Mouse (Mus musculus): Measurements from ENCODE around the gene Lrrc14b. TPM values are rescaled to one million over a fixed set of nuclear protein-coding genes. Genes with fewer than 3 reads are reported as not detected.
A peak's percentile ranks its signal among the peaks of the same experiment; 100 is the strongest.

Gene Lrrc14b
- polyA plus RNA-seq, 1 experiment from 2014 or later = not detected

- Histone ChIP-seq H3K27ac (replicated peaks; ENCODE audit: low read depth, low read length) (no peak overlapping the region), H3K9ac (ENCODE audit: low read length) (no peak overlapping the region), H3K36me3 (ENCODE audit: control insufficient read depth, insufficient read depth, low read length) (peaks cover 6% of the 10 kb centered on the region), H3K27me3 (ENCODE audit: control insufficient read depth, insufficient read depth, low read length) (no peaks in the 10 kb centered on the region), H3K4me2 (ENCODE audit: low read depth, severe bottlenecking) (no peak overlapping the region), H3K9me3 (ENCODE audit: control insufficient read depth, low read length) (no peaks in the 10 kb centered on the region), H3K4me3 (ENCODE audit: low read depth, low read length) (no peak overlapping the region), H3K4me1 (ENCODE audit: control insufficient read depth, insufficient read depth, low read length) (no peaks in the 10 kb centered on the region)
- DNase-seq (ENCODE audit: low spot score) = no peak
- WGBS = 85% methylated on average over 2 of the region's 2 CpGs
- no peak for ATAC-seq (ENCODE audit: insufficient number of reproducible peaks, low FRiP score, low TSS enrichment, low read depth)
These were observed 1.6 kb downstream of the Lrrc14b start for GRCm38 (mm10) chr13:74362218-74362617.

- H3K9me3 ChIP-seq (ENCODE audit: control insufficient read depth, low read length) = no peaks in the 10 kb centered on the region
- H3K4me1 ChIP-seq (ENCODE audit: control insufficient read depth, insufficient read depth, low read length) = no peaks in the 10 kb centered on the region
- H3K4me3 ChIP-seq (ENCODE audit: low read depth, low read length) = no peak overlapping the region
- H3K27me3 ChIP-seq (ENCODE audit: control insufficient read depth, insufficient read depth, low read length) = no peaks in the 10 kb centered on the region
- H3K9ac ChIP-seq (ENCODE audit: low read length) = no peak overlapping the region
- H3K36me3 ChIP-seq (ENCODE audit: control insufficient read depth, insufficient read depth, low read length) = peaks cover 8% of the 10 kb centered on the region
- no peak for DNase-seq (ENCODE audit: low spot score)
- WGBS = 94% methylated on average over 13 of the region's 13 CpGs
- no peak overlapping the region for H3K4me2 ChIP-seq (ENCODE audit: low read depth, severe bottlenecking)
- no peak for ATAC-seq (ENCODE audit: insufficient number of reproducible peaks, low FRiP score, low TSS enrichment, low read depth)
- no peak overlapping the region for H3K27ac ChIP-seq (replicated peaks; ENCODE audit: low read depth, low read length)
These were observed 7.3 kb downstream of the Lrrc14b start for GRCm38 (mm10) chr13:74356491-74356890.

DNA sequence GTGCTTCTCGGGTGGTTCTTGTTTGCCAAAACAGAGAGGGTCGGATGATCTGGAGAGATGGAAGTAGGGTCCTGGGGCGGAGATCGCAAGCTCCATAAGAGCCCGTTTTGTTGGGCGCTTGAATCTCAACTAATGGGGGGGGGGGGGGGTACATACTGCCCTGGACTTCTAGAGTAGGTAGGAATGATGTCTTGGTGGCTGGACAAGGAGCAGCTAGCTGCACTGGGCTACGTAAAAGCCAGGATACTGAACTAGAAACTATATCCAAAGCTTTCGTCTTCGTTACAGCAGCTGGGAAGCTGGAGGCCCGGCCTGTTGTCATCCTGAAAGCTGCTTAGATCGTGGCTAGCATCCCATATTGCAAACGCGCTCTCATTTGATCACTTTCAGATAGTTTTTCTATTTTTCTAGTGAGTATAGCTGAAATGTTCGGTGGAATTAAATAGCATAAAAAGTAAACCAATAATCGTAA is 13.3 kb downstream of the Lrrc14b start:
- Histone ChIP-seq H3K4me3 (ENCODE audit: low read depth, low read length) (peak overlapping the region; percentile 54), H3K27me3 (ENCODE audit: control insufficient read depth, insufficient read depth, low read length) (no peaks in the 10 kb centered on the region), H3K36me3 (ENCODE audit: control insufficient read depth, insufficient read depth, low read length) (0 out of 2 replicates have a peak, but pooled peaks cover 2% of the 10 kb centered on the region), H3K27ac (replicated peaks; ENCODE audit: low read depth, low read length) (no peak overlapping the region), H3K4me2 (ENCODE audit: low read depth, severe bottlenecking) (peak overlapping the region; percentile 74), H3K9ac (ENCODE audit: low read length) (peak overlapping the region; percentile 83), H3K9me3 (ENCODE audit: control insufficient read depth, low read length) (no peaks in the 10 kb centered on the region), H3K4me1 (ENCODE audit: control insufficient read depth, insufficient read depth, low read length) (0 out of 2 replicates have a peak, but pooled peaks cover 3% of the 10 kb centered on the region)
- ATAC-seq (ENCODE audit: insufficient number of reproducible peaks, low FRiP score, low TSS enrichment, low read depth) (no peak), DNase-seq (ENCODE audit: low spot score) (no peak)
- 1% methylated on average over 15 of the region's 15 CpGs for WGBS

DNA sequence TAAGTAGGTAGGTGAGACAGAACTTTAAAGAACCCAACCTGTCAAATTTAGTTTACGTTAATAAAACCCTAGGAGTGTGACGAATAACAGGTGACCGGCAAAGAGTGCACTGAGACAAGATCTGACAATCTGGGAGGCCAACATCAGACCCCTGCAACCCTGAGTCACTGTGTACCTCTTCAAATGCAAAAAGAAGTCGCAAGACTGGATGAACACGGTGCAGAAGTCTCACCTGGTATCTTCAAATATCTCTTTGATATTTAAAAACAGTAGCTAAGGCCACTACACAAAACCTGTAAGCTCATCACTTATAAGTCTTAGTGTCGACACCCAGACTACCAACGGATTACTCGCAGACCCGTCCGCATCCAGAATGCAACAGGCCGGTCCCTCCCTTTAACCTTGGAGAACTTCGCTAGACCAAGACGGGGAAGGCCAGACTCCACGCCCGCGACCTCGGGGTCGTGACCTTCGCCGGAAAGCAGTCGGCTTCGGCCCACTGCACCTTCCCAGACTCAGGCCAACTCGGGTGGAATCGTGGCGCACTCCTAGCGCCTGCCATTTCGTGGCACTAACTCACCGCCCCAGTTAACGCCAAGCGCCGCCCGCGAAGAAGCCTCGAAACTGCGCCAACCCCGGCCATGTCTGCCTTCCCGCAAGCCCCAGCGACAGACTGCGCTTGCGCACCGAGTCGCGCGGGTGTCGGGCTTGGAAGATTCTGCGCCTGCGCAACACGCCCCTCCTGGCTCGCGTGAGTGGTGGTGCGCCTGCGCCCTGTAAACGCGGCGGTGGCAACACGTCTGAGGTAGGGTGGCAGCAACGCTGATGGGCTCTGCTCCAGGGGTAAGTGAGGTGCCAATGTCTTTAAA is 14.0 kb downstream of the Lrrc14b start, which contains the start of the genes Sdha and Ccdc127:
Gene Sdha (minus strand): TSS at position 715 of the 869 bp plus-strand sequence.
Gene Ccdc127 (plus strand): TSS at position 744 of the 869 bp plus-strand sequence.
- Histone ChIP-seq H3K9me3 (ENCODE audit: control insufficient read depth, low read length) (no peaks in the 10 kb centered on the region), H3K4me3 (ENCODE audit: low read depth, low read length) (peak within 1 kb of the TSS; percentile 54), H3K27ac (replicated peaks; ENCODE audit: low read depth, low read length) (no peak within 1 kb of the TSS), H3K36me3 (ENCODE audit: control insufficient read depth, insufficient read depth, low read length) (0 out of 2 replicates have a peak, but pooled peaks cover 2% of the 10 kb centered on the region), H3K9ac (ENCODE audit: low read length) (peak within 1 kb of the TSS; percentile 83), H3K4me1 (ENCODE audit: control insufficient read depth, insufficient read depth, low read length) (0 out of 2 replicates have a peak, but pooled peaks cover 3% of the 10 kb centered on the region), H3K27me3 (ENCODE audit: control insufficient read depth, insufficient read depth, low read length) (no peaks in the 10 kb centered on the region), H3K4me2 (ENCODE audit: low read depth, severe bottlenecking) (peak within 1 kb of the TSS; percentile 74)
- DNase-seq (ENCODE audit: low spot score) = peak; percentile 98
- ATAC-seq (ENCODE audit: insufficient number of reproducible peaks, low FRiP score, low TSS enrichment, low read depth) = peak; percentile 96
- 2% methylated on average over 57 of the region's 57 CpGs for WGBS

- no peaks in the 10 kb centered on the region for H3K27me3 ChIP-seq (ENCODE audit: control insufficient read depth, insufficient read depth, low read length)
- DNase-seq (ENCODE audit: low spot score) = peak; percentile 43
- H3K9me3 ChIP-seq (ENCODE audit: control insufficient read depth, low read length) = no peaks in the 10 kb centered on the region
- no peak overlapping the region for H3K4me3 ChIP-seq (ENCODE audit: low read depth, low read length)
- no peaks in the 10 kb centered on the region for H3K4me1 ChIP-seq (ENCODE audit: control insufficient read depth, insufficient read depth, low read length)
- ATAC-seq (ENCODE audit: insufficient number of reproducible peaks, low FRiP score, low TSS enrichment, low read depth) = no peak
- no peak overlapping the region for H3K27ac ChIP-seq (replicated peaks; ENCODE audit: low read depth, low read length)
- peaks cover 10% of the 10 kb centered on the region for H3K36me3 ChIP-seq (ENCODE audit: control insufficient read depth, insufficient read depth, low read length)
- no peak overlapping the region for H3K4me2 ChIP-seq (ENCODE audit: low read depth, severe bottlenecking)
- H3K9ac ChIP-seq (ENCODE audit: low read length) = no peak overlapping the region
- 57% methylated on average over 3 of the region's 3 CpGs for WGBS
These were observed 22.8 kb downstream of the Lrrc14b start for GRCm38 (mm10) chr13:74341036-74341435.

DNA sequence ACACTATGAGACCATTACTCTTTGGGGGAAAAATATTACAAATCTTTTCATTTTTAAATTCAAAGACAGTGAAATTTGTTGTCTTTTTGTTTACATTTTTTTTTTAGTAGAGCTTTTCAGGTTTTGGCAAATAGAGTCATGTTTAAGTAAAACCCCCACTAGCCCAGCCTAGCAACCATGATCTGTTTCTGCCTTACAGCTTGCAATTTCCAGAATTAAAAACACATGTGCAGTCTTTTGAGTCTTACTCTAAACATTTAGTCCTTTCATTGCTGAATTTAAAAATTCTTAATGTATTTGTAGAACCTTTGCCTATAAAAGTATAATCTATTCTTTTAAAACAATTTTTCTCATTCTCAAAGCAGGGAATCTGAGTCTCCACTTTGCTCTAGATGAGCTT is 34.5 kb downstream of the Lrrc14b start:
- Histone ChIP-seq H3K4me2 (ENCODE audit: low read depth, severe bottlenecking) (no peak overlapping the region), H3K4me1 (ENCODE audit: control insufficient read depth, insufficient read depth, low read length) (no peaks in the 10 kb centered on the region), H3K27ac (replicated peaks; ENCODE audit: low read depth, low read length) (no peak overlapping the region), H3K27me3 (ENCODE audit: control insufficient read depth, insufficient read depth, low read length) (no peaks in the 10 kb centered on the region), H3K36me3 (ENCODE audit: control insufficient read depth, insufficient read depth, low read length) (peaks cover 25% of the 10 kb centered on the region), H3K9ac (ENCODE audit: low read length) (no peak overlapping the region), H3K9me3 (ENCODE audit: control insufficient read depth, low read length) (no peaks in the 10 kb centered on the region), H3K4me3 (ENCODE audit: low read depth, low read length) (no peak overlapping the region)
- ATAC-seq (ENCODE audit: insufficient number of reproducible peaks, low FRiP score, low TSS enrichment, low read depth) (no peak), DNase-seq (ENCODE audit: low spot score) (no peak)

- no peaks in the 10 kb centered on the region for H3K27me3 ChIP-seq (ENCODE audit: control insufficient read depth, insufficient read depth, low read length)
- no peak within 1 kb of the TSS for H3K27ac ChIP-seq (replicated peaks; ENCODE audit: low read depth, low read length)
- peaks cover 8% of the 10 kb centered on the region; the same call in 1 of the 2 replicates for H3K36me3 ChIP-seq (ENCODE audit: control insufficient read depth, insufficient read depth, low read length)
- peak within 1 kb of the TSS; percentile 70 for H3K9ac ChIP-seq (ENCODE audit: low read length)
- WGBS = under 1% methylated on average over 36 of the region's 36 CpGs
- peak; percentile 94 for DNase-seq (ENCODE audit: low spot score)
- H3K9me3 ChIP-seq (ENCODE audit: control insufficient read depth, low read length) = no peaks in the 10 kb centered on the region
- peaks cover 3% of the 10 kb centered on the region; the same call in 1 of the 2 replicates for H3K4me1 ChIP-seq (ENCODE audit: control insufficient read depth, insufficient read depth, low read length)
- H3K4me3 ChIP-seq (ENCODE audit: low read depth, low read length) = peak within 1 kb of the TSS; percentile 67
- peak within 1 kb of the TSS; percentile 48 for H3K4me2 ChIP-seq (ENCODE audit: low read depth, severe bottlenecking)
- peak; percentile 100 for ATAC-seq (ENCODE audit: insufficient number of reproducible peaks, low FRiP score, low TSS enrichment, low read depth)
These were observed 46.5 kb downstream of the Lrrc14b start, which contains the start of gene Pdcd6 for GRCm38 (mm10) chr13:74317170-74317849. Gene Pdcd6 (minus strand): TSS chr13:74317580.

DNA sequence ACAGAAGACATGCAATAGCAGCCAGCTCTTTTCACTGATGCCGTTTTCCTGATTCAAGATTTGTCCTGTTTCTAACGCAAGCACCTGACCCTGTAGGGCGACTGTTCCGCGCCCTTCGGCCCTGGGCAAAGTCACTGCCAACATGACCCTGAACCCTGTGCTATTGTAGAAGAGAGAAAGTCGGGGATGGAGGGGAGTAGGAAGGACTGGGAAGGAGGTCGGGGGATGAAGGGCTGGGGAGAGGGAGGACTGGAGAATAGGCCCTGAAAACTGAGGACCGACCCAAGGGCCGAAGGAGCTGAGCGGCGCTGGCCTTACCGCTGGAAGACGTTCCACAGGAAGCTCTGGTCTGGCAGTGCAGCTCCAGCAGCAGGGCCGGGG is 47.0 kb downstream of the Lrrc14b start:
- Histone ChIP-seq H3K4me3 (ENCODE audit: low read depth, low read length) (peak overlapping the region; percentile 67), H3K27ac (replicated peaks; ENCODE audit: low read depth, low read length) (no peak overlapping the region), H3K36me3 (ENCODE audit: control insufficient read depth, insufficient read depth, low read length) (peaks cover 4% of the 10 kb centered on the region; the same call in 1 of the 2 replicates), H3K4me1 (ENCODE audit: control insufficient read depth, insufficient read depth, low read length) (peaks cover 3% of the 10 kb centered on the region; the same call in 1 of the 2 replicates), H3K9me3 (ENCODE audit: control insufficient read depth, low read length) (no peaks in the 10 kb centered on the region), H3K4me2 (ENCODE audit: low read depth, severe bottlenecking) (peak overlapping the region; percentile 48), H3K27me3 (ENCODE audit: control insufficient read depth, insufficient read depth, low read length) (no peaks in the 10 kb centered on the region), H3K9ac (ENCODE audit: low read length) (peak overlapping the region; percentile 70)
- DNase-seq (ENCODE audit: low spot score) = no peak
- ATAC-seq (ENCODE audit: insufficient number of reproducible peaks, low FRiP score, low TSS enrichment, low read depth) = no peak
- WGBS = 7% methylated on average over 15 of the region's 15 CpGs

Data from limb, embryonic 11.5 days (tissue).